Mouse (Mus musculus): ENCODE results near the gene Cpd. TPM values are rescaled to one million over a fixed set of nuclear protein-coding genes. Genes with fewer than 3 reads are reported as not detected.

Cpd gene
- polyA plus RNA-seq, 1 experiment from 2014 or later, result 20.9 TPM

GRCm38 (mm10) chr11:76745921-76746320 is 100.9 kb downstream of the Cpd start:
- Histone ChIP-seq H3K36me3 (ENCODE audit: control insufficient read depth, insufficient read depth, low read length) (peaks cover 70% of the 10 kb centered on the region), H3K9ac (ENCODE audit: low read length) (no peak overlapping the region), H3K4me3 (ENCODE audit: low read depth, low read length) (no peak overlapping the region), H3K4me1 (replicated peaks; ENCODE audit: control insufficient read depth, insufficient read depth, low read length) (no peaks in the 10 kb centered on the region), H3K4me2 (ENCODE audit: low read length) (no peak overlapping the region), H3K9me3 (ENCODE audit: control insufficient read depth, low read length) (no peaks in the 10 kb centered on the region), H3K27me3 (replicated peaks; ENCODE audit: control insufficient read depth, insufficient read depth, low read length) (no peaks in the 10 kb centered on the region), H3K27ac (ENCODE audit: low read depth) (no peak overlapping the region)
- DNase-seq (ENCODE audit: low spot score), result no peak
- no peak for ATAC-seq (replicated peaks; ENCODE audit: low FRiP score, low TSS enrichment, low read depth)
- WGBS, result 86% methylated on average over 1 of the region's 1 CpGs

- no peaks in the 10 kb centered on the region for H3K27me3 ChIP-seq (replicated peaks; ENCODE audit: control insufficient read depth, insufficient read depth, low read length)
- no peak overlapping the region for H3K4me2 ChIP-seq (ENCODE audit: low read length)
- H3K27ac ChIP-seq (ENCODE audit: low read depth), result no peak overlapping the region
- ATAC-seq (replicated peaks; ENCODE audit: low FRiP score, low TSS enrichment, low read depth) (no peak), DNase-seq (ENCODE audit: low spot score) (no peak)
- H3K9me3 ChIP-seq (ENCODE audit: control insufficient read depth, low read length), result no peaks in the 10 kb centered on the region
- 62% methylated on average over 7 of the region's 7 CpGs for WGBS
- H3K36me3 ChIP-seq (ENCODE audit: control insufficient read depth, insufficient read depth, low read length), result peaks cover 62% of the 10 kb centered on the region
- no peak overlapping the region for H3K9ac ChIP-seq (ENCODE audit: low read length)
- H3K4me3 ChIP-seq (ENCODE audit: low read depth, low read length), result no peak overlapping the region
- H3K4me1 ChIP-seq (replicated peaks; ENCODE audit: control insufficient read depth, insufficient read depth, low read length), result no peaks in the 10 kb centered on the region
These were observed 102.3 kb downstream of the Cpd start for GRCm38 (mm10) chr11:76744550-76744949.

- 95% methylated on average over 7 of the region's 7 CpGs for WGBS
- ATAC-seq (replicated peaks; ENCODE audit: low FRiP score, low TSS enrichment, low read depth), result no peak
- no peak for DNase-seq (ENCODE audit: low spot score)
- peaks cover 47% of the 10 kb centered on the region for H3K36me3 ChIP-seq (ENCODE audit: control insufficient read depth, insufficient read depth, low read length)
- H3K9ac ChIP-seq (ENCODE audit: low read length), result no peak overlapping the region
- H3K27me3 ChIP-seq (replicated peaks; ENCODE audit: control insufficient read depth, insufficient read depth, low read length), result no peaks in the 10 kb centered on the region
- H3K4me1 ChIP-seq (replicated peaks; ENCODE audit: control insufficient read depth, insufficient read depth, low read length), result no peaks in the 10 kb centered on the region
- no peak overlapping the region for H3K27ac ChIP-seq (ENCODE audit: low read depth)
- H3K9me3 ChIP-seq (ENCODE audit: control insufficient read depth, low read length), result no peaks in the 10 kb centered on the region
- H3K4me3 ChIP-seq (ENCODE audit: low read depth, low read length), result no peak overlapping the region
- H3K4me2 ChIP-seq (ENCODE audit: low read length), result no peak overlapping the region
These were observed 104.3 kb downstream of the Cpd start for GRCm38 (mm10) chr11:76742511-76742910.

- Histone ChIP-seq H3K9me3 (ENCODE audit: control insufficient read depth, low read length) (no peaks in the 10 kb centered on the region), H3K36me3 (ENCODE audit: control insufficient read depth, insufficient read depth, low read length) (peaks cover 57% of the 10 kb centered on the region), H3K27ac (ENCODE audit: low read depth) (no peak overlapping the region), H3K27me3 (replicated peaks; ENCODE audit: control insufficient read depth, insufficient read depth, low read length) (no peaks in the 10 kb centered on the region), H3K4me1 (replicated peaks; ENCODE audit: control insufficient read depth, insufficient read depth, low read length) (no peaks in the 10 kb centered on the region), H3K9ac (ENCODE audit: low read length) (no peak overlapping the region), H3K4me2 (ENCODE audit: low read length) (no peak overlapping the region), H3K4me3 (ENCODE audit: low read depth, low read length) (no peak overlapping the region)
- DNase-seq (ENCODE audit: low spot score), result no peak
- no peak for ATAC-seq (replicated peaks; ENCODE audit: low FRiP score, low TSS enrichment, low read depth)
- WGBS, result 75% methylated on average over 6 of the region's 6 CpGs
These were observed 107.7 kb downstream of the Cpd start for GRCm38 (mm10) chr11:76739125-76739524.

GRCm38 (mm10) chr11:76735753-76736324 is 111.0 kb downstream of the Cpd start:
- WGBS, result 81% methylated on average over 4 of the region's 4 CpGs
- Histone ChIP-seq H3K9ac (ENCODE audit: low read length) (no peak overlapping the region), H3K4me3 (ENCODE audit: low read depth, low read length) (no peak overlapping the region), H3K4me1 (replicated peaks; ENCODE audit: control insufficient read depth, insufficient read depth, low read length) (no peaks in the 10 kb centered on the region), H3K9me3 (ENCODE audit: control insufficient read depth, low read length) (no peaks in the 10 kb centered on the region), H3K27ac (ENCODE audit: low read depth) (no peak overlapping the region), H3K4me2 (ENCODE audit: low read length) (no peak overlapping the region), H3K36me3 (ENCODE audit: control insufficient read depth, insufficient read depth, low read length) (peaks cover 67% of the 10 kb centered on the region), H3K27me3 (replicated peaks; ENCODE audit: control insufficient read depth, insufficient read depth, low read length) (no peaks in the 10 kb centered on the region)
- ATAC-seq (replicated peaks; ENCODE audit: low FRiP score, low TSS enrichment, low read depth), result no peak
- no peak for DNase-seq (ENCODE audit: low spot score)

- no peaks in the 10 kb centered on the region for H3K9me3 ChIP-seq (ENCODE audit: control insufficient read depth, low read length)
- DNase-seq (ENCODE audit: low spot score) (no peak), ATAC-seq (replicated peaks; ENCODE audit: low FRiP score, low TSS enrichment, low read depth) (no peak)
- peaks cover 69% of the 10 kb centered on the region for H3K36me3 ChIP-seq (ENCODE audit: control insufficient read depth, insufficient read depth, low read length)
- no peak overlapping the region for H3K4me3 ChIP-seq (ENCODE audit: low read depth, low read length)
- H3K27ac ChIP-seq (ENCODE audit: low read depth), result no peak overlapping the region
- no peaks in the 10 kb centered on the region for H3K27me3 ChIP-seq (replicated peaks; ENCODE audit: control insufficient read depth, insufficient read depth, low read length)
- H3K4me2 ChIP-seq (ENCODE audit: low read length), result no peak overlapping the region
- WGBS, result 76% methylated on average over 3 of the region's 3 CpGs
- H3K9ac ChIP-seq (ENCODE audit: low read length), result no peak overlapping the region
- no peaks in the 10 kb centered on the region for H3K4me1 ChIP-seq (replicated peaks; ENCODE audit: control insufficient read depth, insufficient read depth, low read length)
These were observed 112.3 kb downstream of the Cpd start for GRCm38 (mm10) chr11:76734560-76734959.

- H3K4me2 ChIP-seq (ENCODE audit: low read length), result no peak overlapping the region
- ATAC-seq (replicated peaks; ENCODE audit: low FRiP score, low TSS enrichment, low read depth) (no peak), DNase-seq (ENCODE audit: low spot score) (no peak)
- no peaks in the 10 kb centered on the region for H3K27me3 ChIP-seq (replicated peaks; ENCODE audit: control insufficient read depth, insufficient read depth, low read length)
- H3K9ac ChIP-seq (ENCODE audit: low read length), result no peak overlapping the region
- H3K36me3 ChIP-seq (ENCODE audit: control insufficient read depth, insufficient read depth, low read length), result peaks cover 71% of the 10 kb centered on the region
- no peaks in the 10 kb centered on the region for H3K4me1 ChIP-seq (replicated peaks; ENCODE audit: control insufficient read depth, insufficient read depth, low read length)
- WGBS, result 80% methylated on average over 3 of the region's 3 CpGs
- H3K4me3 ChIP-seq (ENCODE audit: low read depth, low read length), result no peak overlapping the region
- H3K9me3 ChIP-seq (ENCODE audit: control insufficient read depth, low read length), result no peaks in the 10 kb centered on the region
- H3K27ac ChIP-seq (ENCODE audit: low read depth), result no peak overlapping the region
These were observed 116.2 kb downstream of the Cpd start for GRCm38 (mm10) chr11:76730650-76731049.

Other genes with a start within 250 kb of the Cpd start
- 41.1 and 44.3 TPM in 2 replicates for gene Abr, start 224.7 kb downstream of the Cpd start, polyA plus RNA-seq (2014; fragmentation: Nextera tagmentation; extraction: Ambion mirVana)
- gene Bhlha9, start 174.5 kb downstream of the Cpd start, polyA plus RNA-seq (2014; fragmentation: Nextera tagmentation; extraction: Ambion mirVana), result 0.15 and 0.24 TPM in 2 replicates
- gene Trarg1, start 167.2 kb downstream of the Cpd start, polyA plus RNA-seq (2014; fragmentation: Nextera tagmentation; extraction: Ambion mirVana), result 0.08 and 0.19 TPM in 2 replicates
- gene Gosr1, start 83.4 kb downstream of the Cpd start, polyA plus RNA-seq (2014; fragmentation: Nextera tagmentation; extraction: Ambion mirVana), result 31.6 and 34.1 TPM in 2 replicates
- 0.26 and 0.43 TPM in 2 replicates for gene Tmigd1, start 55.1 kb upstream of the Cpd start, polyA plus RNA-seq (2014; fragmentation: Nextera tagmentation; extraction: Ambion mirVana)
- 101 and 118 TPM in 2 replicates for gene Blmh, start 77.8 kb upstream of the Cpd start, polyA plus RNA-seq (2014; fragmentation: Nextera tagmentation; extraction: Ambion mirVana)
- 6.8 and 7.0 TPM in 2 replicates for gene Slc6a4, start 151.6 kb upstream of the Cpd start, polyA plus RNA-seq (2014; fragmentation: Nextera tagmentation; extraction: Ambion mirVana)
- gene Nsrp1, start 231.4 kb upstream of the Cpd start, polyA plus RNA-seq (2014; fragmentation: Nextera tagmentation; extraction: Ambion mirVana), result 53.3 and 53.6 TPM in 2 replicates